Mouse (Mus musculus) cerebellum, adult 9-11 months (tissue): ENCODE measurements around the gene 6030445D17Rik.

Experiments used
- DNase-seq: peaks from one replicate; pipeline ENCODE4 v3.0.0; 2022

The 6030445D17Rik gene

DNA sequence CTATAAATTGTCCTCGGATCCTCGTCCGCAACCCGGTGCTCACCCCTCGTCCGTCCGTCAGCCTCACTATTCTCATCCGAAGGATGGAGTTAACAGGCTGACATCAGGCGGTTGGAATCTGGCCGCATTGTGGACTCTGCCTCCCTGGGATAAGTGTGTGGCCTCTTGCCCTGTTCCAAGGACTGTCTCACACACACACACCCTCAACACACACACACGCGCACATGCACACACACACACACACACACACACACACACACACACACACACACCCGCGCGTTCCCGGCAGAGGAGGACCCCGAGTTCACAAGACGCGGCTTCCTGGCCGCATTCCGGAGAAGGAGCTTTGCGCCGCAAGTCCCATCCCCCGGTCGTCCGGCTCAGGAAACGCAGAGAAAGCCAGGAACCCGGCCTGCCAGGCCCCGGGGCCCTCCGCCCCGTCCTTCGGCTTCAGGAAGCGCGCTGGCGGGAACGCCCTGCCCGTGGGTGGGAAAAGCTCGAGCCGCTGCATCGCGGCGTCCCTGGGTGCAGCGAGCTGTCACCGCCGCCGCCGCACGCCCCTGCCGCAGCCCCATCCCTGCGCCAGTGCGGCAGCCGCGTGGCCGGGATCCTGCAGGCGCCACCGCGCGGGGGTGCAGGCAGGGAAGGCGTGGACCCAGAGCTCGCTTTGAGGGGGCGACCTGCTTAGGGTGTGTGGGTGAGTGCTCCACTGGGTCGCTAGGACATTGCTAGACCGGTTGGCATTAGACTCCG lies at the start of gene 6030445D17Rik:
6030445D17Rik (plus strand) TSS at position 165 of the 753 bp plus-strand sequence.
- peak; percentile 78 for DNase-seq

DNA sequence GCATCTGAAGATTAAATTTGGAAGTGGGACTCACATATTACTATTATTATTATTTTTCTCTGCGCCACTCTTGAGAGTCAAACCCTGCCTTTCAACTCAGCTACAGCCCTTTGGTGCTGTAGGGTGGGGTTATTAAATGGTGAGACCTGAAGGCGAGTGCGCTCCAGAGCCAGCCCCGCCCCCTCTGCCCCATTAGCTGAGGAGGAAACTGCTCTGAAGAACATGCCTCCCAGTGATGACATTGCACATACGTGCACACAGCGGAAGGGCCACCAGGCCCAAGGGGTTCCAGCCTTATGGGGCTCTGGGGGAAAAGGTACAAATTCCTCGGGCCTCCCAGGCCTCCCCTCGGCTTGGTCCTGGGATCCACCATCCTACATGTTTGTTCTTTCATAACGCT lies 46.6 kb upstream of the 6030445D17Rik start:
- DNase-seq = no peak

DNA sequence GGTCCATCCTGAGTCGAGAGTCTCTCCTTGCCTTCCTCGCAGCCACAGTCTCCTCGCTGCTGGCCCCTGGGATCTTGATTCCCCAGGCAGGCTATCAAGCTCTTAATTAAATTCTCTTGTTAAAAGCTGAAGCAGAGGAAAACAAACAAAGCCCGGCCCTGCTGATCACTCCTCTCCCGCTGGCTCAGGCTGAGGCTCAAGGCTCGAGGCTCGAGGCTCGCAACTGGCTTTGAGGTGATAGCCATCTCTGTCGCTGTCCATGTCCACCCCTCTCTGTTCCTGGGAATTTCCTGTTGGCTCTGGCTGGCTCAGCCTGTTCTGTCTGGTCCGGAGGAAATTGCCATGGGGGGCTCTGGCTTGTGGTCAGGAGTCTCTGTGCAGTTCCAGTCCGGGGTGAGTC lies 43.1 kb upstream of the 6030445D17Rik start:
- no peak for DNase-seq

DNA sequence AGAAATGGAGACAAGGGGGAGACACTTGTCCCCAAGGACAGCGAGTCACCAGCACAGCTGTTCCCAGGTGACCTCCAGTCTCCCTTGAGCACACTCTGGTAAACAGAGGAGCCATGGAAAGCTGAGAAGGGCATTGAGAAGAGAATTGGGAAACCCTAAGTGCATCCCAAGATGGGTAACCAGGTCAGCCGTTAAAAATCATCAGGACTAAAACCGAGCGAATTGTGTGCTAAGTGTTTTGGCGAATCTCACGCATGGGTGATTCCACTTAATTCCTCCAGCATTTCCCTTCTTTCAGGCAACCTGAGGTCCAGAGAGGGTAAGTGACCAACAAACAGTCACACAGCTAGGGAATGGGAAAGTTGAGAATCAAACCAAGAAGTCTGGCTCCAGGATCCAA lies 42.7 kb upstream of the 6030445D17Rik start:
- DNase-seq = no peak

DNA sequence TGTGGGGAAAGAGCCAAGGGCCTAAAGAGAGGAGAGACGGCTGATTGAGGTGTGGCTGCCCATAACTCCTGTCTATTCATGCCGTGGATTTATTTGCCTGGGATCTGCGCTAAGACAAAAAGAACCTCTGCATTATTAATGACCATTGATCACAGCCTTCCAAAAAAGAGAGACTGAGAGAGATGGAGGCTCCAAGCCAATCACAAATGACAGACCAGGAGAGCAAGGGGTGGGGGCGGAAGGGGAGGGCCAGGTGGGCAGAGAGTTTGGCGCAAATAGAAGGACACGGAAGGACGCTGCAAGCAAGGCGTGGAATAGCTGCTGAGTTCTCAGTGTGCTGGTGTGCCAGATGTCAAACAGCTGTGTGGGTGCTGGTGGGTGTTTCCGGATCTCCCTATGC lies 38.8 kb upstream of the 6030445D17Rik start, which contains the start of gene Htr1d:
Htr1d (plus strand) TSS at position 301 of the 400 bp plus-strand sequence.
- DNase-seq = no peak

DNA sequence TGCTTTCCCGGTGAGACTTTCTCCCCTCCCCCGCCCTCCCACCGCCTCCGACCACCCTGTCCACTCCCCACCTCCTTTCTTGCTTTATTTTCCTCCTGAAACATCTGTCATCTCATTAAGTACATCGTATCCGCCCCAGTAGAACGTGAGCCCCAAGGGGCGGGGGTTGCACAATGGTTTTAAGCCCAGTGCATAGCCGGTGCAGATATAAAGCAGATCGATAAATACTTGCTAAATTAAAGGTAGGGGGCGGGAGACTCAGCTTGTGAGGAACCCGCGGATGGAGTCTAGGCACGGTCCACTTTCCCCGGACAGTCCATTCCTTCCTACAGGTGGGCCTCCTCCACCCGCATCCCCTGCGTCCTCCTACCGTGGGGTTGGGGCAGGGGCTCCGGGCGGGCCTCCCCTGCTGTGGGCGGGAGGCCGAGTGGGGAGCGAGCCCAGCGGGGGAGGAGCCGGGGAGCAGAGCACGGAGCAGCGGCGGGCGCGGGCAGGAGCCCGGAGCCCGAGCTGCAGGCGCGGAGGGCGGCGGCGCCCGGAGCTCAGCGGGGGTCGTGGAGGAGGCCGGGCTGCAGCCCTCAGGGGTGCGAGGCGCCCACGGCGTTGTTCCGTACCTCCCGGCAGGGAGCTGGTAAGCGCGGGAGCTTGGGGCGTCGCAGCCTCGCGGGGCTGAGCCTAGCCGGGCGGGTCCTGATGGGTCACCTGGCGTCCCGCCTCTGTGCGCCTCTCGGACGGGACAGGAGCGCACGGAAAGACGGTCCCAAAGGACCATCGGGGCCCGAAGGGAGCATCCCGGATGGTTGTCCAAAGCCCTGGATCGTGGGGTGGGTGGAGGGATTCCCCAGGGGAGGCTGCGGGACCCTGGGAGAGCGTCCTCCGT lies 37.7 kb upstream of the 6030445D17Rik start:
- no peak for DNase-seq

DNA sequence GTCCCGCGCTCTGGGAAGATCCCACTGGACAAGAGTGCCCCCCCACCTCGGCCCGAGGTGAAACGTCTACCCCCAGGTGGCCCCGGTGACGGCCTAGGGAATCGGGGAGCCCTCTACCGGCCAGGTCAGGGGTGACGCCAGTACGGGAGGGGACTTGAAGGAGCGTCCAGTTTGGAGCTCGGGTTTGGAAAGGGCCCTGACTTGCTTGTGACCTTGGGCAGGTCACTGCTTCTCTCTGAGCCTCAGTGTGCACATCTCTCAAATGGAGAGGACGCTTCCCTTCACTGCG lies 37.1 kb upstream of the 6030445D17Rik start:
- peak; percentile 26 for DNase-seq

DNA sequence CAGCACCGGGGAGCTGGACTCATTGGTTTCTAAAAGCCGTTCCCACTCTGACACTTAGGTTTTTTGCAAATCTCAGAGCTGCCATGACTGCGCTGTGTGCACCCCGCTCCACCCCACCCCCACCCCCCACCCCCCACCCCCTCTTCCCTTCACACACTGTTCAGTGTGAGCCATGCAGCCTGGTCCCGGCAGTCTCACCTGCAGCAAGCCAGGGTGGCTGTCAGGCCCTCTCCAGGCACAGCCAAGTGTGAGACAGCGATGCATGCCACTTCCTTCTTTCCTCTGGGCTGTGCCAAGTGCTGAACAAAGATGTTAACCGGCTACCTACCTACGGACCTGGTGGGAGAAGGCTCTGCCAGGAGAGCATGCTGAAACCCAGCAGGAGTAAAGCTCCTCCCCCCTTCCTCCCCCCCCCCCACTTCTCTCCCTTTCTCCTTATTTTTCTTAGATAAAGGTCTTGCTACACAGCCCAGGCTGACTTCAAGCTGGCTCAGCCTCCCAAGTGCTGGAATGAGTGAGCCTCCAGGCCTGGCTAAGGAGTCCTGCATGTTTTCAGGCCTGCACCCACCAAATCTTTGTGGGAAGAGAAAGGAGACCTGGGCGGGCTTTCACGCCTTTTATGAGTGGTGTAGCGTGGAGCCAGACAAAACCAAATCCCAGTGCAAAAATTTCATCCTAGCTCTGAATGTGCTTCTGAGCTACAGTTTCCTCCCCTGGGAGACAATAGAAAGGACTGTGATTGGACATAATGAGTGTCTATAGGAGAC lies 31.3 kb upstream of the 6030445D17Rik start:
- no peak for DNase-seq

DNA sequence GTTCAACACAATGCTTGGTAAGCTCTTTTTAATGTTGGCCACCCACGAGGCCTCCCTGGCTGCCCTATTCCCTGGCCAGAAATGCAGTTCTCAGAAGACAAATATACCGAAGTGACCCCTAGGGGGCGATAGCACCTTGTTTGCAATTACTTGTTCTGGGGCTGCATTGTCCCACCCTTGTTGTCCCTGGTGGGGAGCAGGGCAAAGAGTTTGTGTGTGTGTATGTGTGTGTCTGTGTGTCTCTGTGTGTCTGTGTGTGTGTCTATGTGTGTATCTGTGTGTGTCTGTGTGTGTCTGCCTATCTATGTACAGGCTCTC lies 30.7 kb upstream of the 6030445D17Rik start:
- DNase-seq = peak; percentile 36

DNA sequence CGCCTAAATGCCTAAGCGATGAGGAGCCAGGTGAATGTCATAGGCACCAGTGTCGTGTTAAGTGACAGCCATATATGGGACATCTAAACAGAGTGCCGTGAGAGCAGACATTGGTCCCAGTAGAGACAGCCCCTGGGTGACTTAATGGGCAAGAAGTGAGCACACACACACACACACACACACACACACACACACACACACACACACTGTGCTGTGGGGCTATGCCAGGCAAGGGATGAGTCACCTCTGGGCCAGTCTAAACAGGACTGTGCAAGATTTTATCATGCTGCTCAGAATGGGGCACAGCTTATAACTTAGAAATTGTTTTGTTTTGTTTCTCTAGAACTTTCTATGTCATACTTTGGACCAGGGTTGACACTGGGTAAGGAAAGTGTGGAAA lies 28.0 kb upstream of the 6030445D17Rik start:
- no peak for DNase-seq

DNA sequence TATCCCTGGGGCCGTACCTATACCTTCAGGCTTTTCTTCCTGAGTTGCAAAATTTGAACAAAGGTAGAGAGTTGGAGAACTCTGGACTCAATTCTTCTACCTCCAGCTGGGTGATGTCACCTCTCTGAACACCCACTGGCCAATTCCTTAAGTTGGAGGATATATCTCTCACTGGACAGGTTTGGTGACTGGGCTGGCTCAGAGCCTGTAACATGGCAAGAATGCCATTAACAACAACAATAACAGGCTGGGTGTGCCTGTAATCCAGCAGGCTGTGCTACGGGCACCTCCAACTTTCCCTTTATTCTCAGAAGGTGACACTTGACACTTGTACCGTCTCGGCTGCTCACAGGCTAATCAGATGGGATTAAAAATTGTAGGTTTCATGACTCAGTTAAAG lies 22.9 kb upstream of the 6030445D17Rik start:
- no peak for DNase-seq

DNA sequence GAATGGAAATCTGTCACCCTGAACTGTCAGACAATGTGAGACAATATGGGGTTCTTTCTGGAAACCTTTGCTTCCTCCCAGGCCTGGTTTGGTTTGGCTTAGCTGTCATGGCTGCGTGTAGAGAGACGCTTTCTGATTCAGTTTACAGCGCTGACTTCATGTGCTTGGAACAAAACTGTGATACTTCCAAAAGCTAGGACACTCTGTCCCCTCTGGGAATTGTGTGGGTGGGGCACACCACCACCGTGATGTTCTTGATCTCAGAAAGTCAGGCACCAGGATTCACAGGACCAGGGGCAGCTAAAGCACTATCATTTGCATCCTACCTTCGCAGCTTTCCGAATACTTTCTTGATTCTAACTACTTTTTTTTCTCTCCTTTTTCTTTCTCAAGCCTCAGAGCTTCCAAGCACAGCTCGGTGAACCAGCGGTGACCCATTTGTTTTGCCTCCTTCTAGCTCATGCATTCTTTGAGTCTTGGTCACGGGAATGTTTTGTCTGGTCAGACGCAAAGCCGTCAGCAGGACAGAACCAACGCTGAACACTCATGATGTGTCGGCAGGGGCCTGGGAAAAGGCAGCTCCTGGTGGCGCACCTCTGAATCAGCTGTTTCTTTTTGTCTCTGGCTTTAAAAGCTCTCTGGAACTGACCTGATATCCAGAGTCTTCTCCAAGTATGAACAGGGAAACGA lies 20.6 kb upstream of the 6030445D17Rik start:
- no peak for DNase-seq

DNA sequence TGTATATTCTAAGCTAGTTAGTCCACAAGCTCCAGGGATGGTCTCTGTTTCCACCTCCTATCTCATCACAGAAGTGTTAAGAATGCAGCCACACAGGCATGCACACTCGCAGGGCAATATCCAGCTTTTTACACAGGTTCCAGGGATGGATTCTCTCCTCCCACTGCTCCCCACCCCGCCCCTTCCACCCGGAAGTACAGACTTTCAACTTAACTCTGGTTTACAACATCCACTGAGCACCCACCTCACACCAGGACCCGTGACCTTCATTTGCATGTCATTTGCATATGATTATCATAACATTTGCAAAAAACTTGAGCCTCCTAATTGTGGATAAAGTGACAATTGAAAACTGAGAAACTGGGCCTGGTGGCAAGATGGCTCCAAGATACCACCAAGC lies 17.5 kb upstream of the 6030445D17Rik start:
- no peak for DNase-seq

DNA sequence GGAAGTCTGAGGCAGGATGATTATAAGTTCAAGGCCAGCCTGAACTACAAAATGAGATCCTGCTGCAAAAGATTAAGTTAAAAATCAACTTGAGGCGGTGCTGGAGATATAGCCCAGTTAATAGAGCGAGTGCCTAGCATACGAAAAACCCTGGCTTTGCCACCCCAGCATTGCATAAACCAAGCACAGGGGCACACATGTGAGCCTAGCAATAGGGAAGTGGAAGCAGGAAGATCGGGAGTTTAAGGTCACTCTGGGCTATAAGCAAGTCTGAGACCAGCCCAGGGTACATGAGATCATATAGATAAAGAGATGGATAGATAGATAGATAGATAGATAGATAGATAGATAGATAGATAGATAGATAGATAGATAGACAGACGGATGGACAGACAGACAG lies 12.3 kb upstream of the 6030445D17Rik start:
- DNase-seq = no peak

DNA sequence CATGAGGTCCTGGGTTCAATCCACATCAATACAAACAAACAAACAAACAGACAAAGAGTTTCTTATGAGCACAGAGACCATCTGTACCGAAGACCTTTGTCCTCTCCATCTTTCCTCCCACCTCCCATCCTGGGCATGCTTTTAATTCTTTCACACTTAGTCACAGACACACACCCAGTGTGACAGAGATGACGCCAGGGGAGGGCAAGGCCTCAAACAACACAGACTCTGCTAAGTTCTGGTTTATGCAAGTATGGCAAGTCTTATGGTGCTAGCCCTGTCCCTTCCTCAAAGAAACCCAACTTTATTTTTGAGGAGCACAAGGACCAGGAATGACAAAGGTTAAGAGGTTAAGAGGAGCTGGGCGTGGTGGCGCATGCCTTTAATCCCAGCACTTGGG lies 11.8 kb upstream of the 6030445D17Rik start:
- DNase-seq = no peak

DNA sequence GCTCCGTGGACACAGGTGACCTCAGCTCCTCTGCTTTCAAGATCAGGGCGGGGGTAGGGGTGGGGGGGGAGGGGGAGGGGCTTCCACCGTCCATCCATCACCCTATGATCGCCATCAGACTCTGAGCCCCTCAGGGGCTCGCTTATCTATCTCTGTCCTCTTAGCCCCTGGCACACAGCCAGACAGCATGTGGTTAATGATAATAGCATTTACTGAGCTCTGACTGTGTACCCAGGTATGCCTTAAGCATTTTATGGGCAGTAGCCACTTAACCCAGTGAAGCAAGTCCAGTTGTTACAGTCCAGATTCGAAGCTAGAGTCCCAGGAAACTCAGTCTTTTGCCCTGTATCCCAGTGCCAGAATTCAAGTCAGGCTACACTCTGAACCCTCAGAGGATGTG lies 10.5 kb upstream of the 6030445D17Rik start:
- DNase-seq = no peak

DNA sequence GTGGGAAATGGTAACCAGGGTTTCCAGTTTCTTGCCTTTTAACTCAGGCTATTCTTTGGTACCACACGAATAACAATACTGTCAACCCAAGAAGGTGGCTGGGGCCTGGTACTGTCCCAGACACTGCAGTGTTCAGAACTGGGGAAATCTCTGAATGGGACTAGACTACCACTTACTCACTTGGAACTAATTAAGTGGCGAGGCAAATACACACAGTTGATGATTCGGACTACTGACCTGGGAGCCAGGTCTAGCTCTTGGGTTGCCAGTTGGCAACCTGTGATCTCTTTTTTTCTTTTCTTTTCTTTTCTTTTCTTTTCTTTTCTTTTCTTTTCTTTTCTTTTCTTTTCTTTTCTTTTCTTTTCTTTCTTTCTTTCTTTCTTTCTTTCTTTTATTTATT lies 9.8 kb upstream of the 6030445D17Rik start:
- DNase-seq = no peak

DNA sequence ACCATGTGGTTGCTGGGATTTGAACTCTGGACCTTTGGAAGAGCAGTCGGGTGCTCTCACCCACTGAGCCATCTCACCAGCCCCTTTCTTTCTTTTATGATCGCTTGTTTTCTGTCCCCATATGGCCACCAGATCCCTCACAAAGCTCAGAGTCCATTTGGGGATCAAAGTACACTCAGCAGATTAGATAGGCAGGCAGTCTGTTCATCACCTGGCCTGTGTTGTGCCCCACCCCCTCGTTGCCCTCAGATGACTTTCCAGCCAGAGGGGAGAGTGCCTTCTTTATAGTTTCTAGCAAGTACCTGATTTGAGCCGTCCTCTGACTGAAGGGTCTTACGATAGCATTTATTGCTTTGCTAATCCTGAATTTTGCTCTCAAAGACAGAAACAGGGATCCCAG lies 9.3 kb upstream of the 6030445D17Rik start:
- no peak for DNase-seq

DNA sequence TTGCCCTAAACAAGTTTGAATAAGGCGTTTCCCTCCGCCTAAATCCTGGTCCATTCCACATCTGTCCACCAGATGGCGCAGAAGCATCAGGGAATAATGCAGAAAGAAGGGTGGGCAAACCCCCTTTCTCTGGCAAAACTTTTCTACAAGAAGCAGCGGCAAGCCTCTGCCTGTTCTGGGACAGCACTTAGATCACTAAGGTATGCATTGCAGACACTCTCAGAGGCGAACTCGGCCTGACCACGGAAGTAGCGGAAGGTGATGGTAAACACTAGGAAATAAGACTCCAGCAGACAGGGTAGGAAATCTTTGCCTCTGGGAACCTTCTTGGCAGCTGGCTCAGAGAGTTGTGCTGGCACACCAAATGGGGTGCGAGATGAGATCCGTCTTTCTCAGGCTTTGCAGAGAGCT lies 7.2 kb upstream of the 6030445D17Rik start:
- DNase-seq = peak; percentile 61

DNA sequence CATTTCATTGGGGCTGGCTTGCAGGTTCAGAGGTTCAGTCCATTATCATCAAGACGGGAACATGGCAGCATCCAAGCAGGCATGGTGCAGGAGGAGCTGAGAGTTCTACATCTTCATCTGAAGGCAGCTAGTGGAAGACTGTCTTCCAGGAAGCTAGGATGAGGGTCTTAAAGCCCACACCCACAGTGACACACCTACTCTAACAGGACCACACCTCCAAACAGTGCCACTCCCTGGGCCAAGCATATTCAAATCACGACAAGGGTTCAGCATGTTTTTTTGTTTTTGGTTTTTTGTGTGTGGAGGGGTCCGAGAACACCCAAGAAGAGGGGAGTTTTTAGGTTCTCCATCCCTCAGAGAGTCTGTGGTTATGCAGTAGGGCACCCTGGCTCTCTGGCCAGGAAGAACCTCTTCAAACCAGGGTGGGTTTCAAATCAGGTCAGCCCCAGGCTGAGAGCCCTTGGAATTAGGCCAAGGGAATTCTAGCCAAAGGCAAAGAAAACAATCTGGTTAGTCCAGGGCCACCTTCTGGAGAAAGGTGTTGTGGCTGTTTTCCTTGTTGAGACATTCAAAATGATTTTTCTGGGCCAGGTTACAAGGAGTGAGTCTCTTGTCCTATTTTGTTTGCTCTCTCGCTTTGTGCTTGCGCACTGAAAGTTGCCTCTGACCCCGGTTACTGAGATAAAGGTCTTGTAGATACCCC lies 5.4 kb upstream of the 6030445D17Rik start:
- peak; percentile 44 for DNase-seq

DNA sequence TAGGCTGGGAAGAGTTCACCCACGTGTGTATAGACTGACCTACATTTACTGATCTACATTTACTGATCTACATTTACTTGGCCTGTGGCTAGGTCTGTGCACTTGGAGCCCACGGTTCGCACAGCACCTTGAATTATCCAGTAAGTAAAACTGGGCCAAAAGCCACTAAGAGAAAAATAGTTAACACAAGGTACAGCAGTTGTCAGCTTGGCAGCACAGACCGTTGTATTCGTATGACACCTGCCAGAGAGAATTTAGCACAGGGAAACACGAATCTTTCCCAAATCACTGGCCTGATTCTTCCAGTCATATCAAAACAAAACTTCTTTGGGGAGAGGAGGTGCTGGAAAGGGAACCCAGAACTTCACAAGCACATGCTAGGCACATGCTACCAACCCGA lies 3.8 kb upstream of the 6030445D17Rik start:
- no peak for DNase-seq

DNA sequence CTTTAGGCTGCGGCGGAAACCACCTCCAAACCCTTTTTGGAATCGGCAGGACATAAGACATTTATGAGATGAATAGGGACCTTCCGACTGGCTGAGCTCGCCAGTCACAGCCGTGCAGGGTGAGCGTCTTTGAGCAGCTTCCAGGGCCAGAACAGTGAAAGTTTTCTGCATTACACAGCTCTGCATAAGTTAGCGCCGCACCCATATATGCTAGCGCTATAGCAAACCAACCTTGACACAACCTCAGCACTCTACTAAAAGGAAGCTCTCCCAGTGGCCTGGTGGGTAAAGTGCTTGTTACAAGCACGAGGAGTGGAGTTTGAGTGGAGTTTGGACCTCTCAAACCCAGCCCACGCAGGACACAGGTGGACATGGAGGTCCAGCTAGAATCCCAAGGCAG lies 2.8 kb upstream of the 6030445D17Rik start:
- DNase-seq = no peak
